Mouse (Mus musculus): ENCODE results near the gene Xpo5.

Gene Xpo5

DNA sequence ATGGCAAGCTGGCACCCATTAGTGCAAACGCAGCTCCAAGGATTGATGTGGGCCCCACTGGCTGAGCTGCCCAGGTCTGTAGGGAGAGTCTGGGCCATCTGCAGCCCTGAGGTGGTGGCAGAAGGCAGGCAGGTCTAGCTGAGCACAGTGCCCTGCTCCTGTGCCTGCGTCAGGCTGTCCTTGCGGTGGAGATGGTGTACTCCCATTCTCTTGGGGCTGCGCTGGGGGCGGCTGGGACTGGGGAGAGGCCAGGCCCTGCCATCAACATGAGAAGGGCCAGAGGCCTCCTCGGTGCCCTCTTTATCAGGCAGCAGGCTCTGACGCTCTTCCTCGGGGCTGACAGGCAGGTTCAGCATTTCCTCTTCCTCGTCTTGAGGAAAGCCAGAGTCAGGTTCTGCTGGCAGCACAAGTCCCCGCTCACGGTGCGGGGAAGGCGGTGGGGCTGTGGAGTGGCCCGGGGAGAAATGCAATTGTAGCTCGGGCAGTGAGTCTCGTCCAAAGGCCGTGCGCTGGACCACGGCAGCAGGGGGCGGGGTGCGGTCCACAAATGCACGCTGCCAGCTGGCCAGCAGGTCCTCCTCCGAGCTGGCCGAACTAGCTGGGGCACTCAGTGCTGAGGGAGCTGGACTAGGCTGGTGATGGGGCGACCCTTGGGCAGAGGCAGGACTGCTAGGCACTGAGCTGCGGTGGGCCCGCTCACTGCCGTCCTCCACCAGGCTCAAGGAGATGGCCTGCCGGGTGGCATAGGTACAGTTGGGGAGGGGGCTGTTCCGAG is 55.9 kb downstream of the Xpo5 start:
- DNase-seq (ENCODE audit: low spot score) = no peak

DNA sequence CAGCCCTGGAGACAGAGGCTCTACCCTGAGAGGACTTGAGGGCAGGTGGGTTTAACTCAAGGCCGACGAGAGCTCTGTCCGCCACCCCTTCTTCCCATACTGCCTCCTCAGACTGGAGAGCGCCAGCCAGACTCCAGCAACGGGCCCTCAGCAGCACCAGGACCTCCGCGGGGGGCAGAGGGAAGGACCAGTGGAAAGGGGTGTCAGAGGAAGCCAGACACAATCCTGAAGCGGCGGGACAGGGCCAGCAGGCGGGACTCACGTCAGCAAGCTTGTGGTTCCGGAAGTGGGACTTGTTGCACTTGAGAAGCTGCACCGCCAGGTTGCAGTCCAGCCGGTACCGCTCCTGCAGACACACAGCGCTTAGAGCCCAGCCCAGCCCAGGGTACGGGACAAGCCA is 57.1 kb downstream of the Xpo5 start:
- no peak for DNase-seq (ENCODE audit: low spot score)

DNA sequence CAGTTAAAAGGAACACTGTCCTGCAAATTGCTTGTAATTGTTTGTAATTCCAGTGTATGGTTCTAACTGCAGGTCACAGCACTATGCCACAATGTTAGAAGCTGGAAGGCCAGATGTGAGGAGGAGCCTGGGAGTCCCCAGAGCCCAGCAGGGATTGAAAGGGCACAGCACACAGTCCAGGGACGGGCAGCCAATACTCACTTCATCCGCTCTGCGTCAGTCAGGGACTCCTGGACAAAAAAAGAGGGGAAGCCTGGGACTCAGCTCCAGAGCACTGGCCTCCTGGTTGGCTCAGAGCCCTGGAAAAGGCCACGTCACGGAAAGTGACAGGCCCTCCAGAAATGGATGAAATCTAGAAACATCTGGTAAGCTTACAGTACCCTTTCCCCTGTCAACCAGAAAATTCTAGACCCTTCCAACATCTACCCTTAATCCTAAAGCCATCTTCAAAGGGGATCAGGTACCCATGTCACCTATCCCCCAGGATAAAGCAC is 59.7 kb downstream of the Xpo5 start:
- no peak for DNase-seq (ENCODE audit: low spot score)

DNA sequence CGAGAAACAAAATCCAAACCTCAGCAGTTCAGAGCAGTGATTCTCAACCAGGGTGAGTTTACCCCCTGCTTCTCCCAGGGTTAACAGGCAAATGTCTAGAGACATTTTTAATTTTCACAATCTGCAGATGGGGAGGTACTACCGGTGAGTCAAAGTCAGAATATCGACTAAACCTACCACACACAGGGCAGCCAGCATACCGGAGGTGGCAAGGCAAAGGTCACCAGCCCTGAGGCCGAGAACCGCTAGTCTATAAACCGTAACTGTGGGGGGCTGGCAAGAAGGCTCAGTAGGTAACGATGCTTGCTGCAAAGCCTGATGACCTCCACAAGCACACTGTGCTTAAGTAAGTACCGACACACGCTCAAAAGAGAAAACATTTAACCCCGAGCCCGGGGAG is 62.9 kb downstream of the Xpo5 start:
- DNase-seq (ENCODE audit: low spot score) = no peak

DNA sequence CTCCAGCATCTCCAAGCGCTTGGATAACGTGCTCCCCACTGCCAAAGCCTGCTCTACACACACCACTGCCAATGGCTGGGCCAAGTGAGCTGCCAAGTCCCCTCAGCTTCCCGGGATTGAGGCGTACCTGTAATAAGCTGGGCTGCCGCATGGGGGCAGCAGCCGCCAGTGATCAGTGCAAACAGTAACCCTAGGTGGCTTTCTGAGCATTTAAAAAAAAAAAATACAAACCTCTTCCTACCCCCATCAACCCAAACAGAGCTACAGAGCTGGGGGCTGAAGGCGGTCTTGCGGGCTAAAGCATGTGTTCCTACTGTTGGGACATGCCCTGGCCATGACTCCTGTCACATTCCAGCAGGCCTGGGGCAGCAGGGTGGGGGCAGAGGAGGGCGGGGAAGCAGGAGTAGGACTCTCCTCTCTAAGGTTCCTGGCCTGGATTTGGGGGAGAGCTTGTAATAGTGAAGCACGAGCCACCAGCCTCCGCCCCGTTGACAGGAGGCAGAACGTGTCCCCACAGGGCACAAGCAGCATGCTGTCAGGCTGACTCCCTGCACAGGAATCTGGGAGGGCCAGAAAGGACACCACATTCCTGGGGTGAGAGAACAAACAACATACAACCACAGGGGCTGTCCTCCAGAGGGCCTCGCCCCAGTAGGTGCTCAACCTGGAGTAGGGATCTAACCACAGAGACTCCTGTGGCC is 63.5 kb downstream of the Xpo5 start:
- no peak for DNase-seq (ENCODE audit: low spot score)

DNA sequence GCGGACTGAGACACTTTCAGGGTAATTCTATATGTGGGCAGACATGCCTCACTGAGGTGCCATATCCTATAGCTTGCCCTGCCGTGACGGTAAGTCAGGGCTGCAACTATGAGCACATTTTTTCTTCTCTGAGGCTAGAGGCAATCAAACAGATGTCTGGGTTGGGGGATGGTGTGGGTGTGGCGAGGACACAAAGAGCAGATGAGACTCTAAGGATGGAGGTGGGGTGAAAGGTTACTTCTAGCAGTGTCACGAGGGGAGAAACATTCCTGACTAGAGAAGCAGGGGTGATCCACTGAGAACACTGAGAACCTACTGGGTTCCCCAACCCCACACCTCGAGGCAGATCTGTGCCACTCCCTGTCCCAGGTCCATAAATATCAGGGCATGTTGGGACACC is 64.4 kb downstream of the Xpo5 start:
- no peak for DNase-seq (ENCODE audit: low spot score)

DNA sequence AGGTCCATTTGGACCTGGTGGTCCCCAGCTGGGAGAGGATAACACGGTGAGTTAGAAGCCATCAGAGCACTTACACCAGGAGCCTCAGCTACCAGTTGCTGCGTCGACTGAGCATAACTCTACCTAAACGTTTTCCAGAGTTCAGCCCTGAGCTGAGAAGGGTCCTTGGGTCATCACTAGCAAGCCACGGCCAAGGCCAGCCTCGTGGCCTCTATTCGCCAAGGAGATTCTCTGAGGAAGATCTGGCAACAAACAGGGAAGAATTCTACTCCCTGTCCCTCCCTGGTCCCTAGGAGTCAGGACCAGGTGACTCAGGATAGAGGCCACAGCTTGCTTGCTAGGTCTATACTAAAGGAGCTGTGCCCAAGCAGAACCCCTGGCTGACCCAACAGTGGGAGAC is 64.9 kb downstream of the Xpo5 start:
- no peak for DNase-seq (ENCODE audit: low spot score)

DNA sequence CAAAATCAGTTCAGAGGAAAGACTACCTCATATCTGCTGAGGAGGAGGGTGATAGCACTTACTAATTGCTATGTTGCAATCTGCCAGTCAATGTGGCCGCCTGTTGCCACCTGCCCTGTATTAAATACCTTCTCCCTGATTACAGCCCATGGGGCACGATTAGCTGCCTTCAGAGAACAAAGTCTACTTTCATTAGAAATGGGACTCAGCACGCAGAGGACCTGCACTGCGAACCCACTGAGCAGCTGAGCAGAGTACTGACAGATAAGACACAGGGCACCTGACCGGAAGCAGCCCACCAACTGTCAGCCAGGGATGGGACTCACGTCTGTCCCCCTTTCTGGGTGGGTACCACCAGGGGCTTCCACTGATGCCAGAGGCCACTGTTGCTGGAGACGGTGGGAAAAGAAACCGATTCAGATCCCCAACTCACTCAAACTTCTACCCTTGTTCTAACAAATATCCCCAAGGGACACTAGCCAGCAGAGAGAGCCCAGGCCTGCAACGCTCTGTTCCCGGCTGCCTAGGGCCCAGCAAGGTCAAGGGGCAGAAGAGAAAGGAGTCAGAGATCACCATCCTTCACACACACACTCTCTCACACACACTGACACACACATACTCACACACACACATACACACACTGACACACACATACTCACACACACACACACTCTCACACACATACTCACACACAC is 65.6 kb downstream of the Xpo5 start:
- no peak for DNase-seq (ENCODE audit: low spot score)

DNA sequence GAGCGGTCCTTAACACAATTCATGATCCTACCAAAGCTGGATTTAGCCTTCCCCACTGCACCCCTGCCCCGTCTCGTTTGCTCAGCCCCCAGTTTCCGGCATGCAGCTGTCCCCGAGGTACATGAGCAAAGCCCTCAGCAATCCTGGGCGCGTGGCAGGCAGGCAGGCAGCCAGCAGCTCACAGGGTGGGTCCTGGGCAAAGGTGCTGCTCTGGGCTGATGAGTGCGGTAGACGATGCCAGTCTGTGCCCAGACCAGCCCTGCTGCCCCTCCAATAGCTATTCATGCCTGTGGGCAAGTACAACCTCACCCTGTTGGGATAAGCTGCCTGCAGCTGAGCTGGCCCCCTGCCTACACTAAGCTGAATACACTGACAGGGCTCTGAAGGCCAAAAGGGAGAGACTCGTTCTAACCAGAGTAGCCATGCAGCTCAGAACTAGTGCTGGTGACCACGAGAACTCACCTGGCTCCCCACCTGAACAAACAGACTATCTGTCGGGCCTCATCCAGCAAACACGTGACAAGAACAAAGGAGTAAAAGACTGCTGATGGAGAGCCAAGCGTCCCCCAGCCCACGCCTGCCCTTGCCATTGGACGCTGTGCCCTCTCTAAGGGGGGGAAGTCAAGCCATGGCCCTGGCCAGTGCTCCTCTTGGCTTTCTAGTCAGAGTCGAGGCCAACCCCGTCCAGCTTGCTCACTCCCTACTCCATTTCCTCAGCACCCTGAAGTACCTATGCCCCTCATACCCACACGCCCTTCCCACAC is 67.4 kb downstream of the Xpo5 start:
- no peak for DNase-seq (ENCODE audit: low spot score)

DNA sequence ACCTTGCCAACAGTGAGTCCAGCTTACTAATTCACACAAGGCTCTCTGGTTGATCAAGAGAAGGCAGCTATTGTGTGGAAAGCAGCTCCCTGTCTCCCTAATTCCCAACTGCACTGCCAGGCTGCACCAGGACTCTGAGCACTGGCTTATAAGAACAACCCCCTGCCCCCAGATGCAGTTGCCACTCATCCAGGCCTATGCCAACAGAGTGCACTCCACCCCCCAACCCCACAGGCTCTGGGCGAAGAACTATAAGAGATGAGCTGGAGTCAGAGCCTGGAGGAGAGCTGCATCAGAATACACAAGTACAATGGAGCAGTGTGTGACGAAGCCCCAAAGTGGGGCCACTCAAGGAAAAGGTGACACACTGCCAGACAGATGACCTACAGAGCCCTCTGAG is 69.5 kb downstream of the Xpo5 start:
- no peak for DNase-seq (ENCODE audit: low spot score)

DNA sequence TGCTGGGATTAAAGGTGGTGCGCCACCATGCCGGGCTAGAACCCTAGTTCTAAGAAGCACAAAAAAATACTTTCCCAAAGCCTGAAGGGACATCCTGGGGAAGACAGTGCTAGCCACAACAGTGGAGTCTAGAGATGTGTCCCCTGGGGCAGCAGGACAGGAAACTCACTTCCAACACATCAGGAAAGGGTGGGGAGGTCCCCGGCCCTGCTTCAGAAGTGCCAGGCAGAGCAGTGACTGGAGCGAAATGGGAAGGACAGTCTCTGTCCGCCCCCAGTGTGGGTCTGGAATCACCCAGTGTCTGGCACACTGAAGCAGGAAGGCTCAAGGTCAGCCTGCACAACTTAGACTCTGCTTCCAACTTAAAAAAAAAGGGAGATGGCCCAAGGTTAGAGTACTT is 70.1 kb downstream of the Xpo5 start:
- DNase-seq (ENCODE audit: low spot score) = no peak

DNA sequence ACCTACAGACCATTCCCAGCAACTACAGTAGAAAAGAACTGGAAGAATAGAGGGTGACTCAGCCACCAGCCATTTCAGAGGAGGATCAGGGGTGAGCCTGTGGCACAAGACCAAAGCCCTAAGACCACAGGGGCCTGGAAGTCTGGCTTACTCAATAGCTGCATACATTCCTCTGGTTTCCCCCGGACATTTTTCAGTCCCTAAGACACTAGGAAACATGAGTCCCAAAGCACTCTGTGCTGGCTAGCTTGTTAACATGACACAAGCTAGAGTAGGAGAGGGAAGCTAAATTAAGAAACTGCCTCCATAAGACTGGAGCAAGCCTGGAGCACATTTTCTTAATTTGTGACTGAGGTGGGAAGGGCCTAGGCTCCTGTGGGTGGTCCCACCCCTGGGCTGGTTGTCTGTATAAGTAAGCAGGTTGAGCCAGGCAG is 71.2 kb downstream of the Xpo5 start:
- no peak for DNase-seq (ENCODE audit: low spot score)

DNA sequence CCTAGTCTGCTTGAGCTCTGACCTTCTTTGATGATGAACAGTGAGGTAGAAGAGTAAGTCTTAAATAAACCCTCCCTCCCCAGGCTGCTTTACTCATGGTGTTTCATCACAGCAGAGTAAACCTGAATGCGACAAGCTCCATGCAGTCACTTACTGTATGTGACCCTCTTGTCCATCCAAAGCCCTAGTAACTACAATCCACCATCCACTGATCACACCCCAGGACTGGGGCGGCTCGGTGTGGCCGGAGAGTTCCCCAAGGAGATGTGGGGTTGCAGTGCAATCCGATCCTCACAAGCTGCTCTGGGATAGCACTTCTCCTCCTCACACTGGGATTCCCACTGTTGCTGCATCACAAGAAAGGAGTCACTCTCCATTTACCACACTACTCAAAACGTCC is 71.9 kb downstream of the Xpo5 start:
- DNase-seq (ENCODE audit: low spot score) = no peak

DNA sequence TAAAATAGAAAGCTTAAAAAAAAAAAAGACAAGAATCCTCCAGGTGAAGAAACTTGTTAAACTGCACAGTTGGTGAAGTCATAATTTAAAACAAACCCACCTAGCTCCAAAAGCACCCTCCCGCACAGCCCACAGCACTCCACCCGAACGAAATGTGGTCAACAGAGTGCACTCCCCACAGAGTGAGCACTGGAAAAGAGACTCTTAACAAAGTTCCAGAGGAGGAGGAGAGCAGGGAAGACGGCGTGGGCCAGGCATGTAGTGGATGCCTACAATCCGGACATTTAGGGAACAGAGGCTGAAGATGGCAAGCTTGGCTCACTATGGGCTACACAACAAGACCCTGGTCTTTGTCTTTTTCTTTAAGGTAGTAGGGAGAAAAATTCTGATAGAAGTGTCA is 72.5 kb downstream of the Xpo5 start:
- DNase-seq (ENCODE audit: low spot score) = no peak

DNA sequence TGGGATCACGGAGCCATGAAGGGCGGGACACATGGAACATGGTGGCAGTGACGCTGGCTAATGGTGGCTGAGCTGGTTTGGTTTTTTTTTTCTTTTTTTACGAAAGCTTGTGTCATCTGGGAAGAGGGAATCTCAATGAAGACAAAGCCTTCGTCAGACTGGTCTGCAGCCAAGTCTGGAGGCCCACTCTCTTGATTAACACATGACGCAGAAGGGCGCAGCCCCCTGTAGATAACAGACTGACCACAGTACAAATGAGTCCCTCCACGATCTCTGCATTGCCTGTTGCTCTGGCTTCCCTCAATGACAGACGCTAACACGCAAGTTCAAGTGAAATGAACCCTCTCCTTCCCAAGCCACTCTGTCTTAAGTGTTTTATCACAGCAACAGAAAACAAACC is 72.9 kb downstream of the Xpo5 start:
- DNase-seq (ENCODE audit: low spot score) = no peak

DNA sequence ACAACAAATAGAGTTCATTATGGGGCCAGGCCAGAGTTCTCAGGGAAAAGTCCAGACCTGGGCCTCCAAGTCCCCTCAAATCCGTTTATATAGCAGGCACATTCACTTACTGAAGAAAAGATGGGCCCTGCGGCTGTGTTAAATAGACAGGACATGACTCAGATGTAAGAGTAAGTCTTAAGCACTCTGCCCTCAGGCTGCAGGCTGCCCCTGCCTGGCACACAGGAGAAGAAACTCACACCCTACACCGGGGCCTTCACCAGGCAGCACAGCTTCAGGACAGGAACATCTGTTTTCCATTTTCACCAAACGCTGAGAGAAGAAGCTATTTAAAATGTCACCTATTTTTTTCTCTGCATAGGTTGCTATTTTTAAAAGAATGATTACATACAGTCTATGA is 75.0 kb downstream of the Xpo5 start:
- DNase-seq (ENCODE audit: low spot score) = no peak

DNA sequence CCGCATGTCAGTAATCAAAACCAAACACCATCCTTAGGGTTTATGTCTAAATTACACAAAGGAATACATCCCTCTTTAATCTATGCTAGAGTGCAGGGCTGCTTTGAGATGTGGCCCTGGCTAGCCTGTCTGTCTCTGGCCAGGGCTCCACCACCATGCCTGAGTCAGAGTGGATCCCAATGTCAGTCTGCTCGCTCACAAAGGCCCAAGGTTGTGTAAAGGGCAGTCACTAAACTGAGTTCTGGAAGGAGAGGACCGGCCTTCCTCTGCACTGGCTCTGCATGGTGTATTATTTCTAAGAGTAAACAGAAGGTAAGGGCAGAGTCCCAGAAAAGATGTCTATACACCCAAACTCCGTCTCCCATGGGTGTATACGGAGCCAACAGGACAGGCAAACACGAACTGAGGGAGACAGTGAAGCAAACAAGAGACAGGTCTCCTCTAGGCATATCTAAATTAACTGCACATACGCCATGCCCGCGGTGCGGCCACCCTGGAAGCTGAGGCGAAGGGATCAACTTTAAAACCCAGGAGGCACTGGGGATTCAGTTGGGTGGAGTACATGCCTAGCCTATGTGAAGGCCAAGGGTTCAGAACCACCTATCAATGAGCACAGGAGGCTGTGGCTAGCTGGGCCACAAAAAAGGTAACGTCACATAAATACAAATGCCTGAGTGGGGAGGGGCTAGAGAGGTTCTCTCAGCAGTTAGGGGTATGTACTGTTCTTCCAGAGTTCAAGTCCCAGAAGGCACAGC is 75.6 kb downstream of the Xpo5 start:
- no peak for DNase-seq (ENCODE audit: low spot score)

DNA sequence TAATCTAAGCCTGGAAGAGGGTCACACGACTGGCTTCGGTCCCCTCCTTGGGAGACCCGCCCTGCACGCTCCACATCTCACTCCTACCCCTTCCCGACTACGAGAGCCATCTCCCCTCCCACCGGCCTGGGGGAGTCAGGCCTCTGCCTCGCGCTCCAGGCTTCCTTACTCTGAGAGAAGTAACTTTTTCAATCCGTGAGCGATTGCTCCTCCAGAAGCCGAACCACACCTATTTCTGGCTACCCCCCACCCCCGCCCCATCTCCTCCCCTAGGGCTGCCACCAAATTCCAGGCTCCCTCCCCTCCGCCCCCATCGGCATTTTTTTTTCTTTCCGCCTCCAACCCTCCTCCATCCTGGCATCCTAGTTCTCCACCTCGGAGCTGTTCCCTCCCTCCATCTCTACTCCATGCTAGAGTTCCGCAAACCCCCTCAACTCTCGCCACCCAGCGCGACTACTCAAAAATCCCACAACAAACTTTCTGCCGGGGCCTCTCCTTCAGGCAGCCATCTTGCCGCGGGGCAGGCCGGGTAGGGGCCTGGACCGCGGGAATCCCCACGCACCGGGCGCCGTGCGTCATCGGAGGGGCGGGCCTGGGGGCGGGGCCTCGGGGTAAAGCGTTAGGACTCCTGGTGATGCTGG is 80.0 kb downstream of the Xpo5 start, which contains the start of gene Tjap1:
Gene Tjap1 (minus strand): TSS at position 544 of the 641 bp plus-strand sequence.
- peak; percentile 82 for DNase-seq (ENCODE audit: low spot score)

DNA sequence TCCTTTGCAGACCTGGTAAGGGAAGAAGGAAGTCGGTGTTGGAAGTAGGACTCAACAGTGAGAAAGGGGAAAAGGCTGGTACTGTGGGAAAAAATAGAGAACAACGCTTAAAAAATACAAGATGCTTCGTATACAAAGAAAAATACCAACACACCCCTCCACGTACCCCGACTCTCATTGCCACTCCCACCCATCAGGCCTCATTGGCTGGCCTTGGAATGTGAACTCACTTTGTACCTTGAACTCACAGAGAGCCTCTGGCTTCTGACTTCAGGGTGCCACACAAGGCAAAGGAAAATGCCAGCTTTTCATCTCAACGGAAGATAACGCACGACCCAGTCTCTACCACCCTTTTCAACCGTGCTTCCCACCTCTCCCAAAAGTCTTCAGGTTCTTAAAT is 80.6 kb downstream of the Xpo5 start:
- no peak for DNase-seq (ENCODE audit: low spot score)

DNA sequence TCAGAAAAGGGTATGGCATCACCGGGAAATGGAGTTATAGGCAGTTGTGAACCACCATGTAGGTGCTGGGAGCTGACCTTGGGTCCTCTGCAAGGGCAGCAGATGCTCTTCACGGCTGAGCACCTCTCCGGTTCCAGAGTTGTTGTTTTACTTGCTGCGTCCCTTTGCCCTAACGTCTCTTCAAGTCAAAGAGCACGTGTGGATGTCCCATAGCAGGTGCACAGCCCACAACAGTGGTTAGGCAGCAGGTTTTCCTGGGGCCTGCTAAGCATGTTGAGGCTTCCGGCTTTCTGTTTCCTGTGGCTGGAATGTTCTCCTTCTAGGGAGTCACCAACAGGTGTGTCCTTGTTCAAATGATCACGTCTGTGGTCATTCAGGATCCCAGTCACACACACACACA is 81.3 kb downstream of the Xpo5 start:
- no peak for DNase-seq (ENCODE audit: low spot score)

DNA sequence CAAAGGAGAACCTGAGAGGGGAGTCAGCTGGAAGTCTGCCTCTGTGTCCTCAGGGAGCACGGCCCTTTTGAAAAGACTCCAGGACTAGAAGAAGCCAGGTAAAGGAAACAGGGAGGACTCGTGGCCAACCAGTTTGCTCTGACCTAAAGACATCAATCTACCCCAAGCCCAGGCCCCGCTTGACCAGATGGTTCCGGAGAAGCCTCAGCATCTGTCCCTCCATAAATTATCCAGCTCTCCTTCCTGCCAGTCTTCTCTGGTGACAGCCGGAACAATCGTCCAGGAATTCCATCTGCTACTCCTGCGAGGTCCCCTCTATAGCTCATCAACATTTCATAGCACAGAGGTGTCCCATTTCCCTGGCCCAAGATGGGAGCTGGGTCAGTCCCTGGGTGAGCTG is 82.1 kb downstream of the Xpo5 start:
- DNase-seq (ENCODE audit: low spot score) = no peak

Measured in ovary, postnatal 10 days (tissue).